Comparison of ENCODE assay signal across 13 mouse cellular contexts in the genomic region with DNA sequence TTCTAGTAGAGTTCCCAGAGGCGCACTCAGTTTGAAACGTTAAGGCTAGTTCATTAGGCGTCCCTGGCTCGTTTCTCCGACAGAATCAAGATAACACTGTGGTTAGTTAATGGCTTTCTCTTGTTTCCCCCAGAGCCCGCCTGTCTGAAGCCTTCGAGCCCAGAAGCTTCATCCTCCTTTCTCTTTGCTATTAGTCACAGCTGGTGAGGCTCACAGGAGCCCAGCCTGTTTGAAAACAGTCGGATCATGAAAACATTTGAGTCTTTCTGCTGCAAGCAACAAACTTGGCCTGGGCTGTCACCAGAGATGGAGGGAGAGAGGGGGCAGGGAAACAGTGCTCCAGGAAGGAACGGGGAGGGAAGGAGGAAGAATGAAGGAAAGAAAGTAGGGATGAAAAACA.
DNase-seq lines count a peak whose midpoint lies in the region; ATAC-seq and TF ChIP-seq lines count a peak whose summit lies in the region.
"Had no signal": no experiment of that assay in that cellular context is flagged by ENCODE, and none has a peak within 500 bp of the region (broad histone marks: within the 10 kb centered on the region; RNA-seq: fewer than 3 reads in every experiment).

No protein-coding gene starts in this region.

- ATAC-seq in intestine, embryonic 15.5 days, result no peak
- no peak for ATAC-seq in intestine, embryonic 16.5 days
- no peak for ATAC-seq in midbrain, embryonic 14.5 days (ENCODE audit: low FRiP score, low TSS enrichment)
- no peak for ATAC-seq in midbrain, embryonic 15.5 days (replicated peaks)
- no peak for ATAC-seq in embryonic facial prominence, embryonic 14.5 days (ENCODE audit: low read depth)
- ATAC-seq in liver, postnatal 0 days, result no peak
- ATAC-seq: inflammation-experienced regulatory T-cells, adult 6 months had no signal

- no peaks in the 10 kb centered on the region for H3K4me1 ChIP-seq in intestine, embryonic 15.5 days (replicated peaks)
- no peaks in the 10 kb centered on the region for H3K4me1 ChIP-seq in intestine, embryonic 16.5 days (ENCODE audit: control insufficient read depth, insufficient read depth, low read length)
- no peaks in the 10 kb centered on the region for H3K4me1 ChIP-seq in midbrain, embryonic 14.5 days (ENCODE audit: control insufficient read depth, insufficient read depth, low read length)
- no peaks in the 10 kb centered on the region for H3K4me1 ChIP-seq in midbrain, embryonic 15.5 days
- H3K4me1 ChIP-seq in embryonic facial prominence, embryonic 14.5 days (ENCODE audit: control insufficient read depth, insufficient read depth, low read length), result no peaks in the 10 kb centered on the region
- H3K4me1 ChIP-seq in liver, postnatal 0 days (ENCODE audit: insufficient read depth), result no peaks in the 10 kb centered on the region
- H3K4me1 ChIP-seq: heart, embryonic 15.5 days had no signal

- H3K9me3 ChIP-seq in intestine, embryonic 15.5 days, result no peaks in the 10 kb centered on the region
- no peaks in the 10 kb centered on the region for H3K9me3 ChIP-seq in intestine, embryonic 16.5 days (ENCODE audit: control insufficient read depth, low read length)
- H3K9me3 ChIP-seq in midbrain, embryonic 14.5 days (ENCODE audit: control insufficient read depth, low read length), result no peaks in the 10 kb centered on the region
- no peaks in the 10 kb centered on the region for H3K9me3 ChIP-seq in midbrain, embryonic 15.5 days
- H3K9me3 ChIP-seq in embryonic facial prominence, embryonic 14.5 days (ENCODE audit: control insufficient read depth, low read length), result no peaks in the 10 kb centered on the region
- no peaks in the 10 kb centered on the region for H3K9me3 ChIP-seq in liver, postnatal 0 days (ENCODE audit: low read length)
- H3K9me3 ChIP-seq: heart, embryonic 15.5 days had no signal

- H3K9ac ChIP-seq in intestine, embryonic 15.5 days, result no peak overlapping the region
- H3K9ac ChIP-seq in intestine, embryonic 16.5 days (ENCODE audit: low read depth, low read length), result no peak overlapping the region
- H3K9ac ChIP-seq in midbrain, embryonic 14.5 days (replicated peaks; ENCODE audit: low read length), result no peak overlapping the region
- H3K9ac ChIP-seq in midbrain, embryonic 15.5 days, result no peak overlapping the region
- no peak overlapping the region for H3K9ac ChIP-seq in embryonic facial prominence, embryonic 14.5 days (ENCODE audit: low read depth, low read length)
- no peak overlapping the region for H3K9ac ChIP-seq in liver, postnatal 0 days (replicated peaks)
- H3K9ac ChIP-seq: heart, embryonic 15.5 days had no signal

- TF ChIP-seq CTCF in liver, postnatal 0 days (IDR thresholded peaks at IDR 0.05; ENCODE audit: low read depth), result no peak

- DNase-seq in midbrain, embryonic 14.5 days, result peak; percentile 43
- peak; percentile 26 for DNase-seq in embryonic facial prominence, embryonic 14.5 days (ENCODE audit: low spot score)
- peak; percentile 36 for DNase-seq in retina, embryonic 14.5 days (ENCODE audit: low spot score)
- DNase-seq in liver, postnatal 0 days, result no peak
- DNase-seq: adrenal gland, adult 8-10 months; cerebellum, postnatal 25 days; right cerebral cortex, adult 18-20 months; thymus, postnatal 36 days had no signal

- H3K4me2 ChIP-seq in intestine, embryonic 15.5 days (replicated peaks), result 0 out of 2 replicates have a peak overlapping the region, but pooled peaks have one; percentile 9
- H3K4me2 ChIP-seq in intestine, embryonic 16.5 days (ENCODE audit: low read depth, low read length), result no peak overlapping the region; the same call in 1 of the 2 replicates
- no peak overlapping the region for H3K4me2 ChIP-seq in midbrain, embryonic 14.5 days (ENCODE audit: low read length)
- no peak overlapping the region for H3K4me2 ChIP-seq in midbrain, embryonic 15.5 days
- H3K4me2 ChIP-seq in embryonic facial prominence, embryonic 14.5 days (ENCODE audit: low read depth, low read length), result no peak overlapping the region
- H3K4me2 ChIP-seq in liver, postnatal 0 days (ENCODE audit: low read depth, low read length), result no peak overlapping the region
- H3K4me2 ChIP-seq: heart, embryonic 15.5 days had no signal

- H3K27me3 ChIP-seq in intestine, embryonic 15.5 days (replicated peaks), result no peaks in the 10 kb centered on the region
- H3K27me3 ChIP-seq in intestine, embryonic 16.5 days (replicated peaks; ENCODE audit: control insufficient read depth, insufficient read depth, low read length), result no peaks in the 10 kb centered on the region
- H3K27me3 ChIP-seq in midbrain, embryonic 14.5 days (ENCODE audit: control insufficient read depth, insufficient read depth, low read length), result no peaks in the 10 kb centered on the region
- H3K27me3 ChIP-seq in midbrain, embryonic 15.5 days (replicated peaks), result no peaks in the 10 kb centered on the region
- no peaks in the 10 kb centered on the region for H3K27me3 ChIP-seq in embryonic facial prominence, embryonic 14.5 days (replicated peaks; ENCODE audit: control insufficient read depth, insufficient read depth, low read length)
- H3K27me3 ChIP-seq in liver, postnatal 0 days (ENCODE audit: insufficient read depth, low read length), result no peaks in the 10 kb centered on the region
- H3K27me3 ChIP-seq: heart, embryonic 15.5 days had no signal

- TF ChIP-seq EP300 in liver, postnatal 0 days (IDR thresholded peaks at IDR 0.05; ENCODE audit: low read depth), result no peak

- H3K27ac ChIP-seq in intestine, embryonic 15.5 days, result no peak overlapping the region
- H3K27ac ChIP-seq in intestine, embryonic 16.5 days (ENCODE audit: low read length), result no peak overlapping the region
- no peak overlapping the region for H3K27ac ChIP-seq in midbrain, embryonic 14.5 days (replicated peaks; ENCODE audit: low read depth, low read length)
- no peak overlapping the region for H3K27ac ChIP-seq in midbrain, embryonic 15.5 days
- no peak overlapping the region for H3K27ac ChIP-seq in embryonic facial prominence, embryonic 14.5 days (replicated peaks; ENCODE audit: low read depth, low read length)
- no peak overlapping the region for H3K27ac ChIP-seq in liver, postnatal 0 days (ENCODE audit: low read depth)
- H3K27ac ChIP-seq: heart, embryonic 15.5 days had no signal

- no peaks in the 10 kb centered on the region for H3K36me3 ChIP-seq in intestine, embryonic 15.5 days
- no peaks in the 10 kb centered on the region for H3K36me3 ChIP-seq in intestine, embryonic 16.5 days (ENCODE audit: control insufficient read depth, insufficient read depth, low read length)
- H3K36me3 ChIP-seq in midbrain, embryonic 14.5 days (ENCODE audit: control insufficient read depth, insufficient read depth, low read length), result no peaks in the 10 kb centered on the region
- H3K36me3 ChIP-seq in midbrain, embryonic 15.5 days (replicated peaks), result no peaks in the 10 kb centered on the region
- no peaks in the 10 kb centered on the region for H3K36me3 ChIP-seq in embryonic facial prominence, embryonic 14.5 days (ENCODE audit: control insufficient read depth, insufficient read depth, low read length)
- no peaks in the 10 kb centered on the region for H3K36me3 ChIP-seq in liver, postnatal 0 days (replicated peaks; ENCODE audit: insufficient read depth, low read length)
- H3K36me3 ChIP-seq: heart, embryonic 15.5 days had no signal

- no peak overlapping the region for H3K4me3 ChIP-seq in intestine, embryonic 15.5 days (replicated peaks)
- H3K4me3 ChIP-seq in intestine, embryonic 16.5 days (ENCODE audit: low read length), result no peak overlapping the region
- no peak overlapping the region for H3K4me3 ChIP-seq in midbrain, embryonic 14.5 days (replicated peaks; ENCODE audit: low read depth, low read length)
- no peak overlapping the region for H3K4me3 ChIP-seq in midbrain, embryonic 15.5 days
- no peak overlapping the region for H3K4me3 ChIP-seq in embryonic facial prominence, embryonic 14.5 days (ENCODE audit: low read depth, low read length)
- no peak overlapping the region for H3K4me3 ChIP-seq in liver, postnatal 0 days (ENCODE audit: low read depth, low read length)
- H3K4me3 ChIP-seq: heart, embryonic 15.5 days had no signal

- 5% methylated on average over 9 of the region's 9 CpGs for WGBS in intestine, embryonic 15.5 days
- WGBS in intestine, embryonic 16.5 days, result 7% methylated on average over 9 of the region's 9 CpGs
- WGBS in midbrain, embryonic 14.5 days, result 12% methylated on average over 9 of the region's 9 CpGs
- WGBS in midbrain, embryonic 15.5 days, result 10% methylated on average over 9 of the region's 9 CpGs
- WGBS in embryonic facial prominence, embryonic 14.5 days, result 6% methylated on average over 9 of the region's 9 CpGs
- WGBS in liver, postnatal 0 days (ENCODE audit: insufficient replicate concordance), result 9% methylated on average over 9 of the region's 9 CpGs
